Mouse (Mus musculus) cerebellum, postnatal 10 days (tissue): ENCODE measurements around the gene Zfp827.

Experiments
- DNase-seq, 2 experiments: peaks; one replicate each; pipeline ENCODE4 v3.0.0; 2021; ENCODE audit warnings: mixed read lengths in 2 of 2

Gene Zfp827

DNA sequence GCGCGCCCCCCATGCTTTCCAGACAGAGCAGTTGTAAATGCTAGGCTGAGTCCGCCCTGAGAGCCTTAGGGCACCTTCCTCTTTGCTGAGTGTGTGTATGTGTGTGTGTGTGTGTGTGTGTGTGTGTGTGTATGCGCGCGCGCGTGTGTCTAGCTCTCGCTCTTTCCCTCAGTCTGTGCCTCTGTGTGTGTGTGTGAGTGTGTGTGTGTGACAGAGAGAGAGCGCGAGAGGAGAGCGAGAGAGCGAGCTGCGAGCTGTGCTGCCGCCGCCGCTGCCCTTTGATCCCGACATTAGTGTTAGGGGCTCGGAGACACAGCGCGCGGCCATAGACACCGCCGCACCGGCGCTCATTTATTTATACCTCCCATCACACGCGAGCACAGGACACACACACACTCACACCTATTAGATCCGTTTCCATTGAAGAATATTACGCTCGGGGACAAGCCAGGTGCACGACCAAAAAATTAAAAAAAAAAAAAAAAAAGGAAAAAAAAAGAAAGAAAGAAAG lies at the start of gene Zfp827:
Gene Zfp827, plus strand, starts transcription at position 461 of the 511 bp plus-strand sequence.
- peak; percentile 87 to 89 for DNase-seq

DNA sequence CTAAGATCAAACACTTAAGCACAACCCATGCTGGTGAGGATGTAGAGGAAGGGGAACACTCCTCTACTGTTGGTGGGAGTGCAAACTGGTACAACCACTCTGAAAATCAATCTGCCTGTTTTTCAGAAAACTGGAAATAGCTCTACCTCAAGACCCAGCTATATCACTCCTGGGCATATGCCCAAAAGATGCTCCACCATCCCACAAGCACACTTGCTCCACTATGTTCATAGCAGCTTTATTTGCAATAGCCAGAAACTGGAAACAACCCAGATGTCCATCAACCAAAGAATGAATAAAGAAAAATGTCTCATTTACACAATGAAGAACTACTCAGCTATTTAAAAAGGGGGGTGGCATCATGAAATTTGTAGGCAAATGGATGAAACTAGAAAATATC lies 23.9 kb upstream of the Zfp827 start:
- DNase-seq: no peak

DNA sequence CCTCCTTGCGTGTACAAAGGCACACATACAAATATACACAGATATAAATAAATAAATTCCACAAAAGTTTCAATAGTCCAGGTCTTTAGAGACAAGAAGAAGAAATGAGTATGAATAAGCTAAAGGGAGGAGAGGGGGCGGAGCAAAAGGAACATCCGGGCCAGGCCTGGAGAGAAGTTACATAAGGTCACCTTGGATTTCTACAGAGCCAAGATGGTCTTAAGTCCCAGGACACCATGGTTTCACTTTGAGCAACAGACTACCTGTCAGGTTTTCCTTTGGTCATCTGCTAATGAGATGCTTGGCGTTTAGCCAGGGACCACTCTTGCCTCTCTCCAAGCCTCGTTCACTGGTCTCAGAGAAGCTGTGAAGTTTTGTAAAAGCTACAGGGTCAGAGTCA lies 13.2 kb upstream of the Zfp827 start:
- no peak for DNase-seq

DNA sequence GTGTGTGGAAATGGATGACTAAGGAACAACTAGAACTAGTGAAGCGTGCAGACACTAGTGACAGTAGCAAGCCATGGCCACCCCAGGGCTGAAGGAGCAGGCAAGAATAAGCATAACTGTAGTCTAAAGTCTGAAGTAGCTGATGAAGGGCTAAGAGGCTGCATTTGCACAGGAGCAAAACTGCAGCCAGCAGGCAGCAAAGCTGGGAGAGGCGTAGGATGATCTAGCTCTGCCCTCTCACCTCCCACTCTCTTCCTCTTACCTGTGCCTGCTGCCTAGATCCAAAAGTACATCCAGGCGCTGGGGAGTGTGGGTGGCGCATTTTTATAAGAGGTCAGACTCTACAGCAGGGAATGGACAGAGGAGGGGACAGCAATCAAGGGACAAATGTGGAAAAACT lies 12.2 kb upstream of the Zfp827 start:
- DNase-seq: no peak

DNA sequence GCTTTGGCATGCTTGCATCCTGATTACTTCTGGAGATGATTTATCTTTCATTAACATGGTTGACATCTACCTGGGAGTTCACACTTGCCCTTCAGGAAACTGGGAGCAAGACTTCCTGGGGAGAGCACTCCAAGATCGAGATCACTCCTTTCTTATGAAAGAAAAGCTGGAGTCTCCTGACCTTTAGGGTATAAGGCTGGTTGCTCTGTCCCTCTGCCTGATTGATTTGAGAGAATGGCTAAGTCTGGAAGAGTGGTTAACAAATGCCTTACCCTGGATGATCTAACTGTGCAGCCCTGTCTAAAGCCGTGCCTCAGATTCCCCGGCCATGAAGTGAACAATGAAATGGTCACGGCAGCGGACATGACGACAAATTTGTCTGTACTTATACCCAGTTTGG lies 11.7 kb upstream of the Zfp827 start:
- DNase-seq: no peak

DNA sequence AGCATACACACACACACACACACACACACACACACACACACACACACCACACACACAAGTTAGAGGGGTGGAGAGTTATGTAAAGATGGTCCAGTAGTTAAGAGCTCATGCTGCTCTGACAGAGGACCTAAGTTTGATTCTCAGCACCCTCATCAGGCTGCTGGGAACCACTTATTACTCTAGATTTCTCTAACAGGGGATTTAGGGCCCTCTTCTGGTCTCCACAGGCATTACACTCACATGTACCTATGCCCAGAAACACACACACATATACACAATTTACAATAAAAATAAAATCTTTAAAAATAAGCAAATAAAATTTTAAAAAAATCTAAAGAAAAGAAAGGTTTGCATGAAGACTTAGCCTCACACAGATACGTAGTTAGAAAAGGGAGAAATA lies 4.3 kb upstream of the Zfp827 start:
- DNase-seq: no peak

DNA sequence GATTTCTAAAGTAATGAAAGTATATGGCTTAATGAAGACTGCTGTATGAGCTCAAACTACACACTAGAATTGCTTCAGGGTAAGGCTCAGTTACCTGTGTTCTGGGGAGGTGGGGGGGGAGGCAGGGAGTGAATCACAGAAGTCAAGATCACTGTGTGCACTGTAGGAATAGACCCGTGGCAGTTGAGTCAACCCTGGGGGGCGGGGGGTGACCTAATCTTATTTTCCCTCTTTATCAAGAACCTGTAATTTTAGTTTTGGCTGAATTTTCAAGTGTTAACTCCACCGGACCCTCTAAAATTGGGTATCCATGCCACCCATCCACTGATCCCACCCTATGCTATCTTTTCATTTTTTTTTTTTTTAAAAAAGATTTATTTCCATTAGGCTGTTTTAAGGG lies 918 bp upstream of the Zfp827 start:
- DNase-seq: peak; percentile 27 to 35

DNA sequence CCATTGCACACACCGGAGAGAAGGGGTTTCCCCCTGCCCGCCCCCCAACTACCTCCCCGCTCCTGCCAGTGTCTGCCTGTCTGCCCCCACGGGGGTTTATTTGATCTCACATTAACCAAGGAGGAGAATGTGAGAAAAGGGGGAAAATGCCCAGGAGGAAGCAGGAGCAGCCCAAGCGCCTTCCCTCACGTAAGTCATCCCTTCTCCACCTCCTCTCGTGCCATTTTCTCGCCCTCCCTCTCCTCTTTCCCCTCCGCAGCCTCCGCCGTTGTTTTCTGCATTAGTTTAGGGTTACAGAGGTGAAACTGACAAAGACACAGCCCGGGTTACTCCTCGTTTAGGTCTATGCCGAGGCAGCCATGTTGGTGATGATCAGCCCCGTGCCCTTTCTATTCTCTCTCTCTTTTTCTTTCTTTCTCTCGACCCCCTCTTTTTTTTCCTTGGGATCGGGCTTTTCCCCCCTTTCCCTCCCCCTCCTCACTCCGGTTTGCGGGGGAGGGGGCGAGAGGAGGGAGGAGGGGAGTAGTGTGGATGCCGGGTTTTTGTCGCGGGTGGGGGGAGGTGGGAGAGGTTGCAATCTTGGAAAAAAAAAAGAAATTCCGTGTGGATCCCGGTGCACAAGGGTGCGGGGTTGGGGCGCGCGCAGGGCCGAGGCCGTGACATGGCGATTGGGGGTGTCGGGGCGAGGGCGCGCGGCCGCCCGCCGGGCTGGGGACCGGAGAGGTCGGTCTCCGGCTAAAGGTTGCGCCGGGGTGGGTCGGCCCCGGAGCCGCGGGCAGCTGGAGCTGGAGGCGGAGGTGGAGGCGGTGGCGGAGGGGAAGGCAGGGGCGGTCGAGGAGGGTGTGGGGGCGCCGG lies 531 bp downstream of the Zfp827 start:
- DNase-seq: peak; percentile 75 to 80

DNA sequence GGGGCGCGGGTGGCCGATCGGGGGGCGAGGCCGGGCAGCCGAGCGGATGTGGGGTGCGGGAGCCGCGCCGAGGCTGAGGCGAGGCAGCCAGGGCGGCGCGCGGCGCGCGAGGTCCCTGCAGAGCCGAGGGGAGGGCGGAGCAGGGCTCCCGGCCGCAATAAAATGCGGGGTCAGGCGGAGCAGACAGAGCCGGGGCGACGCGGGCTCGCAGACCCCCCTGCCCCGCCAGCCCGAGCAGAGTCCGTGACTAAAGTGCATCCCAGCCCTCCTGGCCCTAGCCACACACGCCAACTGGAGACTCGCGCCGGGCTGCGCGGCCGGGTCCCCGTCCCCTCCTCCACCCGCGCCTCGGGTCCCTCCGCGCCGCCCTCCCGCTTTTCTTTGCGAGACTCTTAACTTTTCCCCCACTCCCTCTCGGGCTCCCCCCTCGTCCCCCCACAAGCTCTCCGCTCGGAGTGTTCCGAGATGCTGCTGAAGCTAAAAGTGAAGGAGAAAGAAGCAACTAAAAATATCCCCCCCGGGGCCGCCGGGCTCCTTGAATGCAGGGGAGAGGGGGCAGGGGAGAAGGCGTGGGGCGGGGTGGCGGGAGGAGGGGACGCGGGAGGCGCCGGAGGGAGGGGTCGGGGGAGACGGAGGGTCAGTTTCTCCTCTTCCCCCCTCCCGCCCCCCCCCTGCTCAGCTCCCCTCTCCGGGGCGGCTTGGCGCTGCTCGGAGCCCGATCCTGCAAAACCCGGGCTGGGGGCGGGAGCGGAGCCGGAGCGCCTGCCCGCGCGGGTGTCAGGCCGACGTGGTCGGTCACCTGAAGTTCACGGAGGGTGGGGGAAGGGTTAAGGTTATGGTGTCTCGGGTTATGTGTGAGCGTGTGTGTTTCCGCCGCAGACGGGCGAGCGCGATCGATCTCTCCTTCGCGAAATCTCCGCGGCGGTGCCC lies 1.4 kb downstream of the Zfp827 start:
- DNase-seq: peak; percentile 84 to 87

DNA sequence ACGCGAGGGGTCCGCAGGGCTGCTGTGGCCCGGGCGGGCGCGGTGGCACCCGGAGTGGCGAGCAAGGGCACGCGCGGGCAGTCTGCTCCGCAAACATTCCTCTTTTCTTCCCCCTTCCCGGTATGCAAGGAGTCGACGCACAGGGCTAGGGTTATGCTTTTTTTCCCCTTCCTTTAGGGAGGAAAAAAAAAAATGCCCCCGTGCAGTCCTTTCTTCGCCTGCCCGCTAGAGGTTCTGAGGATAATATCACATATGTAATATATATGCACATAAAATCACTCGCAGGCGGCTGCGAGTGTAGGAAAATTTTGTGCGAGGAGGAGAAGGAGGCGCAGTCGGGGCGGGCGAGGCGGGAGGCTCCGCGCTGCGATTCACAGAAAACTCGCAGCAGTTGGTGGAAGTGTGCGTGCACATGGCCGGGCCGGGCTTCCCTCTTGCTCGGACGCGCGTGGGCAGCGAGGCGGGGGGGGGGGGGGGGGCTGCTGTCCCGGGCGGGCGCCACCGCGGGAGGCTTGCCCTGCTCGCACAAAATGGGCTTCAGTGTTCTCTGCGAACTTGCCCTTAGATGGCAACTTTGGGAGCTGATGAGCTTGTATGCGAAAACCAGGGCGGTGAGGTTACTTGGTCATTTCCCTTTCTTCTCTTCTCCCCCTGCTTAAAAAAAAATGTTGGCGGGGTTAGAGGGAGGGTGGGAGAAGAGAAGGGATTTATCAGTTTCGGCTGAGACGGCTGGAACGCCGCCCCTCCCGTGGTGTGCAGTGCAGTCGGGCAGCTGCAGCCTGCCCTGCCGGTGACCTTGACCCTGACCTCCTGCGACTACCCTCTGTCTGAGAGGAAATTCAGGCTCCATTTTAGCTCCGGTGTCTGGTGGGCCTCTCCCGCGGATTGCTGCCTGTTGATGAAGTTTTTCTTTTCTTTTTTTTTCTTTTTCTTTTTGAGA lies 2.4 kb downstream of the Zfp827 start:
- DNase-seq: peak; percentile 63 to 69

DNA sequence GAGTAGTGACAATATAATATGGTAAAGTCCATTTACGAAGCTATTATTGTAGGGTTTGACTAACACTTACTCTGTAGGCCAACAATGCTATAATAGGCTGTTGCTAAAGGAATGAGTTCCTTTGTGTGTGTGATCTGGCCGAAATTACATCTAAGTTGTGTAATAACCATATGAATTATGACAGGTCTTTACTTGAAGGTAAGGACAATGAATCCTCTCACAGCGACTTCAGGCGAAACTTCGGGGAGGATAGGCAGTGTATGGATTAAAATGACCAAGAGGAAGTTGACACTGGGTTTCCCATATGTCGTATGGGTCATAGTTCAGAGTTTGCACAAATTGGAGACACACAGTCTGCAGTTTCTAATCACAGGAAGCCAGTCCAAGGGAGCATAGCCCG lies 9.3 kb downstream of the Zfp827 start:
- DNase-seq: no peak

DNA sequence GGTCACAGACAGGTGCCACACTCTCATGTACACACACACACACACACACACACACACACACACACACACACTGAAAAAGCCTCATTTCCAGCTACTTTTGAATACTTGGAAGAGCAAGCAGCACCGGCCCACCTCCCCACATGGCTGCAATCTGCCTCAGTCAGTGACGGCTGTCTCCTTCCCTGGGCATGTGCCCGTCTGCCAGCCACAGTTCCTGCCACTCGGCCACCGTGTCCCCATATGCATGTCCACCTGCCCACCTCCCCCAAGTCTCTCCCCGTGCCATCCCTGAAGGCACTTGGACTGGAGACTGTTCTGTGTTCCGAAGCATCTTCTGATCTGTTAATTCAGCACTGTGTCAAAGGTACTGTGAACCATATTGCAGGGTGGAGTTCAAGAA lies 9.8 kb downstream of the Zfp827 start:
- DNase-seq: peak; percentile 84 to 90

DNA sequence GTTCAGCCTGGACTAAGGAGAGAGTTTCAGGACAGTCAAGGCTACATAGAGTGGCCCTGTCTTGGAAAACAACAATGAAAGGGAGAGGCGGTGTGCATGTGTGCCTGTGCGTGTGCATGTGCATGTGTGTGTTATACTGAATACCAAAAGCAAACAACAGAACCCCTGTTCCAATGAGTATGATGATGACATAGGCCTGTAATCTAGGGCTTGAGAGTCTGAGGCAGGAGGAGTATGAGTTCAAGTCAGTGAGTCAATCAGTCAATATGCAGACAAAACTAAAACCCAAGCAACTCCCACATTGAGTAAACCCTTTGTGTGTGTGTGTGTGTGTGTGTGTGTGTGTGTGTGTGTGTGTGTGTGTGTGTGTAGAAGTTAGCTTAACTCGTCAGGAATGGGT lies 13.2 kb downstream of the Zfp827 start:
- DNase-seq: no peak

DNA sequence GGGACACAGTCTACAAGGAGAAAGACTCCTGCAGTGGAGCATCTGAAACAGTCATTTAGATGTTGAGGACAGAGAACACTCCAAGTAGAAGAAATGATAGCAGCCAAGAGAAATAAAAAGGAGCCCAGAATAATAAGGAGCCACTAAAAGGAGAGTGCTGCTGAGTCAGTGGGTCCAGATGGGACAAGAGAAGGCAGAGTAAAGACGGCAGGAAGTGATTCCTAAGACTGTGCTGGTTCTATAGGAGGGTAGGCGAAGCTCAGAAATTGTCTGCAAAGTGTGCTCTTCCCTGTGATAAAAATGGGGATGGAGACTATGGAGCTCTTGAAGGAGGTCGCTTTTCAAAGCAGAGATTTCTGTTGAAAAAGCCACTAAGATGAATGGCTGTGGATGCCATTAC lies 14.0 kb downstream of the Zfp827 start:
- no peak for DNase-seq

DNA sequence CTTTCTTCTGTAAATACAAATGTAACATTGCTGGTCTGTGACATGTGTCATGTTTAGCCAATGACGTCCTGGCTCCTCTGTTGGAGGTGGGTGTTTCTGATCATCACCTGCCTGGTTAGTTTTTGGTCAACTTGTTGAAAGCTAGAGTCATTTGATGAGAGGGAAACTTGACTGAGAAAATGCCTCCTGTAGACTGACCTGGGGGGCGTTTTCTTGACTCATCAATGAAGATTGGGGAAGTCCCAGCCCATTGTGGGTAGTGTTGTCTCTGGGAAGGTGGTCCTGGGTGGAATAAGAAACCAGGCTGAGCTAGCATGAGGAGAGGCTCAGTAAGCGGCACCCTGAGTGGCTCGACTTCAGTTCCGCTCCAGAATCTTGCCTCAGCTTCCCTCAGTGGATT lies 16.4 kb downstream of the Zfp827 start:
- DNase-seq: no peak

DNA sequence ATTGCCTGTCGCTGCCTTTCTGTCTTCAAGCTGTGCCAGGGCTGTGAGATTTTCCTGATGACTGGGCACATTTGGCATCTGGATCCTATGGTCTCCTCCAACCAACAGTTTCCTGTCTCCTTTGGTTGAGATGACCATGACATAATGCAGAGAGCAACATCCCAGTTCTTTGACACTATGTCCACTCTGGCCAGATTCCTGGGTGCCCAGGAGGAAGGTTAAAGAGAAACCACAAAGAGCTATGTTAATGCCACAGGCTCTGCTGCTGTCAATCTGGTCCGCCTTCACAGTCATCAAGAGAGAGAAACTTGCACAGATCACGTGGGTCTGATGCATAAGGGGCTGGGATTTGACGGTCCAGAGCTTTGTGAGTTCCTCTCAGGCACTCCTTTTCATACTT lies 18.4 kb downstream of the Zfp827 start:
- DNase-seq: peak in 1 of 2 experiments; percentile 18

DNA sequence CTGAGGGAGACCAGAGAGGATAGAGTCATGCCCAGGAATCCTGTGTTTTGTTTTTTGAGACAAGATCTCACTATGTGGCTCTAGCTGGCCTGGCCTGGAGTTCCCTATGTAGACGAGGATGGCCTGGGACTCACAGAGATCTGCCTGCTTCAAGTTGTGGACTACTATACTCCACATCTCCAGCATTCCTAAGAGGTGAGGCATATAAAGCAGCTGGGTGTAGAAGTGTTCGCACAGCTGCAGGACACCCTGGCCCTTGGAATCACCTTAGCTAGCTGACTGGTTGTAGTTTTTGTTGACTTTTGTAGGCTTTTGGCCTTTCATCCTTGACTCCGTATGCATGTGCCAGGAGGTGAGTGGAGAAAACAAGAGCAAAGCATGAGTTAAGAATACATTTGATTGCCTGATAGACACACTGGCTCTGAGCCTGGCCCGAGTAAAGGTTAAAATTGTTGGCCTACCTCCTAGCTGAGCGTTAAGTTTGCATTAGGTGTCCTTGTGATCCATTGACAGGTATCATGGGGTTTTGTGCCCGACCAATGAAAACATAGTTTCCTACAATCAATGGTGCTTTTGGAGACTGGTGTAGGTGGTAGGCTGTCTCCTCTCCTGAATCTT lies 20.3 kb downstream of the Zfp827 start:
- no peak for DNase-seq

DNA sequence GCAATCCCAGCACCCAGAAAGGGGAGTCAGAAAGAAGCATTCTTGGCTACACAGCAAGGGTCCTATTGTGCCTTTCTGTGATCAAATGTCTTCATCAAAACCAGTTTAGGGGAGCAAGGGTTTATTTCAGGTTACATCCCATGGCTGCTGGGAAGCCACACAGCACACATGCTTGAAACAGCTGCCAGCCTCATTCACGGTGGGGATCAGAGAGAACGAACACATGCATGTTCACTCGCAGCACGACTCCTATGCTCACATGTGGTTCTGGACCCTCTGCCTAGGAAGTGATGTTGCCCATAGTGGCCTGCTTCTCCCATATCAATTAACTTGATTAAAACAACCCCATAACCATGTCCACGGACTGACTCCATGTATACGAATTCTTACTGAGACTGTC lies 26.0 kb downstream of the Zfp827 start:
- no peak for DNase-seq

DNA sequence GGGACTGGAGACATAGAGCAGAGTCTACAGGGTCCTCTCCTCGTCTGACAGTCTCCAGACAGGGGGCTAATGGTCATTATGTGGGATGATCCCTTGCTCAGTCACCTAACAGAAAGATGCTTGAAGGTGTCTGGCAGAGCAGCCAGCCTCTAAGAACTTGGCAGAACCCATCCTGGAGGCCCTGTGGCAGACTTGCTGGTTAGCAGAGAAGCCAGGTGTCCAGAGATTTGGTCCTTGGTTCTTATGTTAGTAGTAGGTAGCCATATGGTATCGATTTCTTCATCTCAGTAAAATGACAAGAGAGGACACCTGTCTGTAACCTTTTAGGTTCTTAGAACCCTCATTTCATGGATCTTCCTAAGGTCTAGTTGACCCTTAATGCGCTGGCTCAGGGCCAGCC lies 28.9 kb downstream of the Zfp827 start:
- peak; percentile 41 to 42 for DNase-seq

DNA sequence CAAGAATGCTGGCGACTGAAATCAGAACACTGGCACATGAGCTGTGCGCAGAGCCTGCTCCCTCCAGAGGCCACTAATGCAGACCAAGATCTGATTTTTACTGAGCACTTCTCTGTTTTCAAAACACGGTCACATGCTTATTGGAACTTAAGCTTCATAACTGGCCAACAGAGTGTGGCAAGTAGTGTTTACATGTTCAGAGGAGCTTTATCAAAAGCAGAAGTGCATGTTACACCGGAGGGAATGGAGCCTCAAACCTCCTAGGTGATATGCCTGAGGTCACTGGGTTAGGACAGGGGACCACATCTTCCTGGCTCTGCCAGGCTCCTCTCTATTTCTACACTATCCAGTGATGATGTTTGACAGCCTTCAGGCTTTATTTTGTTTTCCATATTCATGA lies 31.1 kb downstream of the Zfp827 start:
- no peak for DNase-seq

DNA sequence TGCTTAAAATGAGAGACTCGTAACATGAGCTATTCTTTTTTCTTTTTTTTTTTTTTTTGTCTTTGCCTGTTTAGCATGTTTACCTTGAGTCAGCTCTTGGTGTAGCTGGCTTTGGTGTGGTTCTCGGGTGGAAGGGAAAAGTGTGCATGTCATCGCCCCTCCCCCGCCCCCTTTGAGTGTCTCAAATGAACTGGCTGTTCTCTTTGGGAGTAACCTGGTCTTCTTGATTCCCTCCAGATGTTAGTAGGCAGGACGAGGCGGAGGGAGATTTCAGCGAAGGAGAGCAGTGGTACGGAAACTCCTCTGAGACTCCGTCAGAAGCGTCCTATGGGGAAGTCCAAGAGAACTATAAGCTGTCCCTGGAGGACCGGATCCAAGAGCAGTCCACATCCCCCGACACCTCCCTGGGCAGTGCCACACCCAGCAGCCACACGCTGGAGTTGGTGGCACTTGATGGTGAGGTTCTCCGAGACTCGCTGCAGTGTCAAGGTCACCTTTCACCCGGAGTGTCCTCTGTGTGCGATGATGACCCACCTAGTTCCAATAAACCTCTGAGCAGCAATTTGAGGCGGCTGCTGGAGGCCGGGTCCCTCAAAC lies 31.9 kb downstream of the Zfp827 start:
- DNase-seq: no peak

DNA sequence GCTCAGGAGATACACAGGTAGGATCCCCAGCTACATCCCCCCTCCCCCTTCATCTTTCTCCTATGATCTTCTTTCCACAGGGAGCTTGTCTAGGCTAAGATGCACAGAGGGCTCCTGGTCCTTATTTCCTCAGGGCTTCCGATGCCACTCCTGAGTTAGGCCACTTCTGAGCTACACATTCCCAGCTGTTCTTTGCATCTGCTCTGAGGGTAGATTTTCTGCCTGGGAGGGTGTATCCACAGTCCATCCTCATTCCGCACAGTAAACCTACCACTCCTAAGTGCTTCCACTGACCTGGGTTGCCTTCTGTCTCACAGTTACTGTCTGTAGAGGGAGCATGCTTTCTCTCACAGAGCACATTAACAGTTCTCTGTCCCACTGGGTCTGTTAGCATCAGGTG lies 37.7 kb downstream of the Zfp827 start:
- DNase-seq: no peak
